Mouse (Mus musculus) liver, embryonic 14.5 days (tissue): ENCODE results near the gene Rin3. TPM values are rescaled to one million over a fixed set of nuclear protein-coding genes. Genes with fewer than 3 reads are reported as not detected.

Experiments
- ATAC-seq: fragments of 200-750 bp; cut with Nextera tagmentation; 2 replicates; pipeline ENCODE4 v1.8.0; 2017; ENCODE audit warnings: moderate number of reproducible peaks, mild to moderate bottlenecking, moderate library complexity; ENCODE audit not compliant: insufficient read depth
- DNase-seq, 3 experiments: peaks; one replicate each; pipeline ENCODE4 v3.0.0-alpha.2; 2012 to 2013; ENCODE audit warnings: low read depth in 3 of 3, low spot score in 3 of 3
- H3K27ac ChIP-seq: fragments of 300-500 bp; sonication (generic); 2 replicates; pipeline ENCODE4 v1.5.1; 2014; ENCODE audit warnings: moderate library complexity, mild to moderate bottlenecking, control low read depth, inconsistent platforms
- H3K27me3 ChIP-seq: fragments of 300-500 bp; sonication (generic); 2 replicates; pipeline ENCODE4 v1.6.1; 2014; ENCODE audit warnings: mild to moderate bottlenecking, low read length, moderate library complexity; ENCODE audit not compliant: control insufficient read depth, insufficient read depth
- H3K36me3 ChIP-seq: fragments of 300-500 bp; sonication (generic); replicated peaks from 2 replicates; pipeline ENCODE4 v1.6.1; 2014; ENCODE audit warnings: low read depth; ENCODE audit not compliant: control insufficient read depth, insufficient read depth
- H3K4me1 ChIP-seq, 2 experiments: fragments of 200-500 bp in 1 of 2; fragments of 300-500 bp in 1 of 2; sonication (generic) in 1 of 2; replicated peaks; 2 replicates each; pipeline ENCODE4 v1.6.1; 2012 to 2014; ENCODE audit warnings: antibody characterized with exemption in 1 of 2, inconsistent platforms in 1 of 2, low read length in 1 of 2; ENCODE audit not compliant: control insufficient read depth in 2 of 2, insufficient read depth in 2 of 2
- H3K4me2 ChIP-seq: fragments of 300-500 bp; sonication (generic); 2 replicates; pipeline ENCODE4 v1.6.1; 2014; ENCODE audit warnings: low read depth, mild to moderate bottlenecking, control low read depth, moderate library complexity
- H3K4me3 ChIP-seq, 2 experiments: fragments of 200-500 bp in 1 of 2; fragments of 300-500 bp in 1 of 2; sonication (generic) in 1 of 2; 2 replicates each; pipeline ENCODE4 v1.5.1; 2012 to 2014; ENCODE audit warnings: low read depth in 2 of 2, low read length in 2 of 2, mild to moderate bottlenecking in 2 of 2, control low read depth in 1 of 2, inconsistent platforms in 1 of 2, moderate library complexity in 1 of 2; ENCODE audit not compliant: insufficient read depth in 1 of 2
- H3K9ac ChIP-seq: fragments of 300-500 bp; sonication (generic); replicated peaks from 2 replicates; pipeline ENCODE4 v1.6.1; 2014; ENCODE audit warnings: mild to moderate bottlenecking, control low read depth, moderate library complexity
- H3K9me3 ChIP-seq: fragments of 300-500 bp; sonication (generic); 2 replicates; pipeline ENCODE4 v1.6.1; 2016; ENCODE audit warnings: low read length, mixed read lengths; ENCODE audit not compliant: control insufficient read depth
- CTCF ChIP-seq: IDR thresholded peaks from 2 replicates; pipeline ENCODE4 v1.5.1; 2016; ENCODE audit warnings: antibody characterized with exemption, low read depth, control low read depth
- EP300 ChIP-seq: IDR thresholded peaks from 2 replicates; pipeline ENCODE4 v1.6.1; 2016; ENCODE audit warnings: antibody characterized with exemption, low read depth
- WGBS: fragments of 180-500 bp; shearing (Covaris S2); extraction: QIAGEN DNeasy Blood & Tissue Kit; methylation state at CpG from one replicate; pipeline ENCODE4 v1.1.7; 2014; ENCODE audit not compliant: insufficient replicate concordance; 5-methylcytosine and 5-hydroxymethylcytosine counted together
- polyA plus RNA-seq, 2 experiments: library from polyadenylated mRNA; depleted of rRNA in 1 of 2; stranded (reverse) in 1 of 2; unstranded in 1 of 2; fragments of >200 nt; fragmentation: Nextera tagmentation in 1 of 2; extraction: Ambion mirVana in 1 of 2; gene quantifications; 2 replicates each; pipeline versions ENCODE4 v1.2.1 to v1.2.3; 2012 to 2014

The Rin3 gene
- polyA plus RNA-seq, 2 experiments: 3.1 to 4.5 TPM

DNA sequence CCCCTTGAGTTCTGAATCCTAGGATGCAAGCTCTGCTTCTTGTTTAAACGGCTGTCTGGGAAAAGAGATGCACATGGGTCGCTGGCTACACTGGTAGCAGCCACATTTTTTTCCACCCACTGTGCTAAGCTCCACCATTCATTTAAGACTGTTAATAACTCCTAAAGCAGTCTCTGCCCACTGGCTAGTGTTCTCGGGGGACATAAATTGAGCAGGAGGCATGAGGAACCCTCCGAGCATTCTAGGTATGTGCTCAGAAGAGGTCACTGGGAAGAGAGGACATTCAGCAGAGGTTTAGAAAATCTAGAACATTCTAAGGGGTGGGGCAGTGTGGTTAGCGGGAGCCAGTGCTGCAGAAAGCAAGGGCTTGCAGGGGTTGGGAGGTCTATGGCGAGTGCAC, 2.5 kb downstream of the Rin3 start:
- TF ChIP-seq EP300: no peak
- no peak for TF ChIP-seq CTCF

DNA sequence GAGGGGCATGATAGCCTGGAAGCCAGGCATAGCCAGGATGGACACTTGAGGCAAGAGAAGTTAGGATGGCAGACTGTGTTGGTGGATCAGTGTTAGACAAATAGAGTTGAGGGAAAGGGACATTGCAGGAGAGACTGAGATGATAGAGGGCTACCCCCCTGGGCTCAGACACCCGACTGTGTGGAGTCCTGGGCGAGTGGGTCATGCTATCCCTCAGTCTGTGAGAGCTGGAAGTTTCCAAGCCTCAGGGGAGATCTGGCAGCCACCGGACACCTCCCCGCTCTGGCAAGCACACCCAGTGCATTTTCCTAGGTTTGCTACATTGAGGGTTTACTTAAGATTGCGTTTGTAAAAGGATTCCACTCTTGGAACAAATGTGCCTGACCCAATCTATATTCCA, 2.9 kb downstream of the Rin3 start:
- H3K27ac ChIP-seq: no peak overlapping the region
- no peaks in the 10 kb centered on the region for H3K36me3 ChIP-seq
- 61% methylated on average over 5 of the region's 5 CpGs for WGBS
- no peak overlapping the region for H3K4me2 ChIP-seq
- H3K9me3 ChIP-seq: no peaks in the 10 kb centered on the region
- H3K4me1 ChIP-seq: peaks cover 0 to 29% of the 10 kb centered on the region in 2 experiments; a peak in 2 of 4 replicates
- no peak for ATAC-seq
- H3K9ac ChIP-seq: no peak overlapping the region
- no peak for DNase-seq
- H3K4me3 ChIP-seq: no peak overlapping the region
- no peak for TF ChIP-seq EP300
- TF ChIP-seq CTCF: no peak
- H3K27me3 ChIP-seq: peaks cover 6% of the 10 kb centered on the region

More for the DNA sequence above, 2.5 kb downstream of the Rin3 start:
- no peaks in the 10 kb centered on the region for H3K36me3 ChIP-seq
- no peak overlapping the region for H3K4me3 ChIP-seq
- H3K27me3 ChIP-seq: peaks cover 6% of the 10 kb centered on the region
- DNase-seq: no peak
- 51% methylated on average over 6 of the region's 6 CpGs for WGBS
- H3K9me3 ChIP-seq: no peaks in the 10 kb centered on the region
- no peak overlapping the region for H3K4me2 ChIP-seq
- H3K27ac ChIP-seq: no peak overlapping the region
- H3K4me1 ChIP-seq: peaks cover 0 to 29% of the 10 kb centered on the region in 2 experiments; a peak in 2 of 4 replicates
- H3K9ac ChIP-seq: no peak overlapping the region
- no peak for ATAC-seq

DNA sequence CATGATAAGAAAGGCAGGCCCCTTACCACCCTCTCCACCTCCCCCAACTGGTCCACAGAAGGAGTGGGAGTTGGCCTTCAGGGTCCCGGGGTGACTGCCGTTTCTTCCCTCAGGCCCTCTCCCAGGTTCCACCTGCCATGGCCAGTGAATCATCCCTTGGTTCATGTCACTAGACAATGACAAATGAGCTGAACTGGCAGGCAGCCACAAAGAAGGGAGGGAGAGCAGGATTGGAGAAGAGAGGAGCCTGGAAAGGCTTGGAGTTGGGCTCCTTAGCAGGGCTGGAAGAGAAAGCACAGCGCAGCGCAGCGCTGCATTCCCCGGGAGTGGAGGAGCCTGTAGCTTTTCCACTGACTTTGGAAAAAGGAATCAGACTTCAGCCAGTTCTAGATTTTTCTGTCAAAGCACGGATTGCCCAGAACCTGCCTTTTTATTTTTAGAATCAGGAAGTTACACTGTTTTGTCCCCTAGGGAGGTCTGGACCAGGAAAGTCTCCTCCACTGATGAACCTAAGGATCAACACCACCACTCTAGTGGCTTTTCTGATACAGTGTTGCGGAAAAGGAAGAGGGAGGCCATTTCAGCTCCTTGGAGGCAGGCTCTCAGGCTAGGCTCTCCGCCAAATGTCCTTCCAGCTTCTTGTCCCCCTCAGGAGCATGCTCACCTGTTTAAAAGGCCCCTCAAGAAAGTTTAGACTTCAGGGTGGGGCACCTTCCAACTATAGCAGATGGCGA, 4.0 kb downstream of the Rin3 start:
- DNase-seq (no peak), ATAC-seq (no peak)
- Histone ChIP-seq H3K9me3 (no peaks in the 10 kb centered on the region), H3K36me3 (no peaks in the 10 kb centered on the region), H3K4me1 (peaks cover 0 to 29% of the 10 kb centered on the region in 2 experiments; a peak in 2 of 4 replicates), H3K9ac (no peak overlapping the region), H3K27me3 (peaks cover 6% of the 10 kb centered on the region), H3K4me3 (no peak overlapping the region), H3K4me2 (no peak overlapping the region), H3K27ac (no peak overlapping the region)
- WGBS: 47% methylated on average over 10 of the region's 10 CpGs
- TF ChIP-seq CTCF (no peak), EP300 (no peak)

DNA sequence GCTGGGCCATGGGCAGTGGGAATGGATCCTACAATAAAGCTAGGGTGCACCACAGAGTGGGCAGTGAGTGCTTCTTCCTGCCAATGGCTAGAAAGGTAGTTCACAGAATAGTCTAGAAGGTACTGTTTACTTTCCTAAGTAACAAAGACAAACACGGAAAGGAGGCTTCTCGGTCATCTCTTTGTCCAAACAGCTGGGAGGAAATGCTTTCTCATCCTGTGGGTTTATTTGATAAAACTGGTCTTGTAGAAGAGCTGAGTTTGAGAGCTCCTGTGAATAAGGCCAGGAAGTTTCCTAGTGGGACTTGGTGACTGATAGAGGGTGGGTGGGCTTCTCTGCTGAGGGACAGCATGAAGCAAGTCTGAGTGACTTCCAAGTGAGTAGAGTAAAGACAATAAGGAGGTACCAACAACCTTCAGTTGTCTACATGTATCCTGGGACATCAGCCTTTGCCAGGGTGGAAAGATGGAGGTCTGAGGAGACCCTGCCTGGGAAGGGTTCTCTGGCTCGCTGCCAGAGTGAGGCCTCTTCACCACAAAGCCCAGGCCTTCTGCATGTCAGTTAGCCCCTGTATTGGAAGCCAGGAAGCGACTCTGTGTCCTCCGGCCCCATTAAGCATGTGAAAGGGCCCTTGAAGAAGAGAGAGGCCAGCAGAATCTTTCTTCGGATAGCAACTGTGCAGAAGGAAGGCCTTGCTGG, 5.2 kb downstream of the Rin3 start:
- ATAC-seq (no peak), DNase-seq (no peak)
- 25% methylated on average over 6 of the region's 6 CpGs for WGBS
- Histone ChIP-seq H3K4me2 (no peak overlapping the region), H3K27ac (no peak overlapping the region), H3K9me3 (no peaks in the 10 kb centered on the region), H3K36me3 (no peaks in the 10 kb centered on the region), H3K4me1 (peaks cover 0 to 39% of the 10 kb centered on the region in 2 experiments; a peak in 2 of 4 replicates), H3K27me3 (peaks cover 2% of the 10 kb centered on the region), H3K9ac (no peak overlapping the region), H3K4me3 (no peak overlapping the region)
- no peak for TF ChIP-seq EP300
- TF ChIP-seq CTCF: no peak

DNA sequence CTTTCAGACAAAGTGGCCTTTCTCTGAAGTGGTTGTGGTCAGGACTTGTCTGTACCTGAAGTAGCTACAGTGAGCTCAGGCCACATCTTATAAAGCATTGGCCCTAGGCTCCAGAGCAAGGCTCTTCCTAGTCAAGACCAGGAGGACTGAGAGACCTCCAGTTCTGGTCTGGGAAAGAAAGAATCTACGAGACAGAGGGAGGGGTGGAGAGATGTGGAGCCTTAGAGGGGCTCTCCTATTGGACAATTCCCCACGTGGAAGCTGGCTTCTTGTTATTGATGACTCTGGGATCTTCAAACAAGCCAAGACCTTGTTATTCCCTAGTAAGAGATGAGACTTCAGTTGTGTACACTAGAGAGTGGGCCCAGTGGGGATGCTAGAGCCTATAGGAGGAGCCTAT, 6.0 kb downstream of the Rin3 start:
- Histone ChIP-seq H3K36me3 (no peaks in the 10 kb centered on the region), H3K4me2 (no peak overlapping the region), H3K27me3 (no peaks in the 10 kb centered on the region), H3K27ac (no peak overlapping the region), H3K4me3 (no peak overlapping the region), H3K9ac (no peak overlapping the region), H3K4me1 (peaks cover 0 to 39% of the 10 kb centered on the region in 2 experiments; a peak in 2 of 4 replicates), H3K9me3 (no peaks in the 10 kb centered on the region)
- no peak for TF ChIP-seq EP300
- no peak for TF ChIP-seq CTCF
- DNase-seq: no peak
- WGBS: 35% methylated on average over 2 of the region's 2 CpGs
- ATAC-seq: no peak
